Mouse (Mus musculus): ENCODE measurements around the gene Procr. TPM values are rescaled to one million over a fixed set of nuclear protein-coding genes. Genes with fewer than 3 reads are reported as not detected.

Procr gene
- polyA plus RNA-seq, 1 experiment from 2014 or later: 3.0 TPM

GRCm38 (mm10) chr2:155774927-155775684, 24.2 kb downstream of the Procr start, which contains the start of gene Mmp24:
Mmp24 (plus strand) TSS chr2:155775342.
- H3K9ac ChIP-seq: peak within 1 kb of the TSS; percentile 96
- DNase-seq (ENCODE audit: low spot score): no peak
- H3K4me2 ChIP-seq (replicated peaks): peak within 1 kb of the TSS; percentile 79
- H3K36me3 ChIP-seq (replicated peaks; ENCODE audit: control insufficient read depth, insufficient read depth): no peaks in the 10 kb centered on the region
- peak within 1 kb of the TSS; percentile 79 for H3K4me3 ChIP-seq (replicated peaks; ENCODE audit: low read length)
- H3K9me3 ChIP-seq (ENCODE audit: control insufficient read depth, low read length): no peaks in the 10 kb centered on the region
- peaks cover 26% of the 10 kb centered on the region for H3K4me1 ChIP-seq (replicated peaks; ENCODE audit: control insufficient read depth, insufficient read depth, low read length)
- no peaks in the 10 kb centered on the region for H3K27me3 ChIP-seq (ENCODE audit: control insufficient read depth, insufficient read depth, low read length)
- H3K27ac ChIP-seq: peak within 1 kb of the TSS; percentile 93
- 0 out of 2 replicates have a peak, but pooled peaks have one; percentile 3 for ATAC-seq (ENCODE audit: low FRiP score)
- 3% methylated on average over 38 of the region's 100 CpGs for WGBS

- H3K4me3 ChIP-seq (replicated peaks; ENCODE audit: low read length): peak overlapping the region; percentile 79
- H3K9ac ChIP-seq: peak overlapping the region; percentile 96
- peaks cover 26% of the 10 kb centered on the region for H3K4me1 ChIP-seq (replicated peaks; ENCODE audit: control insufficient read depth, insufficient read depth, low read length)
- peak; percentile 53 for DNase-seq (ENCODE audit: low spot score)
- H3K4me2 ChIP-seq (replicated peaks): peak overlapping the region; percentile 79
- peak overlapping the region; percentile 93 for H3K27ac ChIP-seq
- H3K27me3 ChIP-seq (ENCODE audit: control insufficient read depth, insufficient read depth, low read length): no peaks in the 10 kb centered on the region
- no peaks in the 10 kb centered on the region for H3K36me3 ChIP-seq (replicated peaks; ENCODE audit: control insufficient read depth, insufficient read depth)
- H3K9me3 ChIP-seq (ENCODE audit: control insufficient read depth, low read length): no peaks in the 10 kb centered on the region
- peak; percentile 76 for ATAC-seq (ENCODE audit: low FRiP score)
- under 1% methylated on average over 43 of the region's 44 CpGs for WGBS
Observed at GRCm38 (mm10) chr2:155775685-155776263, 24.9 kb downstream of the Procr start.

GRCm38 (mm10) chr2:155776824-155777687, 26.1 kb downstream of the Procr start:
- peak overlapping the region; percentile 79 for H3K4me2 ChIP-seq (replicated peaks)
- H3K27ac ChIP-seq: no peak overlapping the region
- no peak for DNase-seq (ENCODE audit: low spot score)
- 70% methylated on average over 10 of the region's 10 CpGs for WGBS
- ATAC-seq (ENCODE audit: low FRiP score): no peak
- peaks cover 26% of the 10 kb centered on the region for H3K4me1 ChIP-seq (replicated peaks; ENCODE audit: control insufficient read depth, insufficient read depth, low read length)
- H3K9ac ChIP-seq: peak overlapping the region; percentile 96; the same call in 1 of the 2 replicates
- H3K9me3 ChIP-seq (ENCODE audit: control insufficient read depth, low read length): no peaks in the 10 kb centered on the region
- H3K27me3 ChIP-seq (ENCODE audit: control insufficient read depth, insufficient read depth, low read length): no peaks in the 10 kb centered on the region
- no peaks in the 10 kb centered on the region for H3K36me3 ChIP-seq (replicated peaks; ENCODE audit: control insufficient read depth, insufficient read depth)
- no peak overlapping the region for H3K4me3 ChIP-seq (replicated peaks; ENCODE audit: low read length)

- DNase-seq (ENCODE audit: low spot score) (no peak), ATAC-seq (ENCODE audit: low FRiP score) (no peak)
- 42% methylated on average over 4 of the region's 4 CpGs for WGBS
- no peak overlapping the region for H3K4me3 ChIP-seq (replicated peaks; ENCODE audit: low read length)
- no peak overlapping the region for H3K9ac ChIP-seq
- peak overlapping the region; percentile 79 for H3K4me2 ChIP-seq (replicated peaks)
- H3K9me3 ChIP-seq (ENCODE audit: control insufficient read depth, low read length): no peaks in the 10 kb centered on the region
- H3K27me3 ChIP-seq (ENCODE audit: control insufficient read depth, insufficient read depth, low read length): no peaks in the 10 kb centered on the region
- H3K4me1 ChIP-seq (replicated peaks; ENCODE audit: control insufficient read depth, insufficient read depth, low read length): peaks cover 26% of the 10 kb centered on the region
- H3K27ac ChIP-seq: no peak overlapping the region
- H3K36me3 ChIP-seq (replicated peaks; ENCODE audit: control insufficient read depth, insufficient read depth): no peaks in the 10 kb centered on the region
Observed at GRCm38 (mm10) chr2:155777688-155777985, 26.7 kb downstream of the Procr start.

GRCm38 (mm10) chr2:155778004-155778403, 27.1 kb downstream of the Procr start:
- peaks cover 26% of the 10 kb centered on the region for H3K4me1 ChIP-seq (replicated peaks; ENCODE audit: control insufficient read depth, insufficient read depth, low read length)
- ATAC-seq (ENCODE audit: low FRiP score) (no peak), DNase-seq (ENCODE audit: low spot score) (no peak)
- no peak overlapping the region for H3K4me3 ChIP-seq (replicated peaks; ENCODE audit: low read length)
- H3K36me3 ChIP-seq (replicated peaks; ENCODE audit: control insufficient read depth, insufficient read depth): no peaks in the 10 kb centered on the region
- no peaks in the 10 kb centered on the region for H3K9me3 ChIP-seq (ENCODE audit: control insufficient read depth, low read length)
- no peaks in the 10 kb centered on the region for H3K27me3 ChIP-seq (ENCODE audit: control insufficient read depth, insufficient read depth, low read length)
- H3K27ac ChIP-seq: no peak overlapping the region
- peak overlapping the region; percentile 79; the same call in 1 of the 2 replicates for H3K4me2 ChIP-seq (replicated peaks)
- WGBS: 42% methylated on average over 6 of the region's 6 CpGs
- H3K9ac ChIP-seq: no peak overlapping the region

GRCm38 (mm10) chr2:155779066-155779465, 28.1 kb downstream of the Procr start:
- Histone ChIP-seq H3K9me3 (ENCODE audit: control insufficient read depth, low read length) (no peaks in the 10 kb centered on the region), H3K27me3 (ENCODE audit: control insufficient read depth, insufficient read depth, low read length) (no peaks in the 10 kb centered on the region), H3K36me3 (replicated peaks; ENCODE audit: control insufficient read depth, insufficient read depth) (no peaks in the 10 kb centered on the region), H3K27ac (no peak overlapping the region), H3K4me2 (replicated peaks) (no peak overlapping the region), H3K9ac (no peak overlapping the region), H3K4me3 (replicated peaks; ENCODE audit: low read length) (no peak overlapping the region), H3K4me1 (replicated peaks; ENCODE audit: control insufficient read depth, insufficient read depth, low read length) (peaks cover 26% of the 10 kb centered on the region)
- 44% methylated on average over 6 of the region's 7 CpGs for WGBS
- ATAC-seq (ENCODE audit: low FRiP score): no peak
- no peak for DNase-seq (ENCODE audit: low spot score)

- no peaks in the 10 kb centered on the region for H3K36me3 ChIP-seq (replicated peaks; ENCODE audit: control insufficient read depth, insufficient read depth)
- no peaks in the 10 kb centered on the region for H3K27me3 ChIP-seq (ENCODE audit: control insufficient read depth, insufficient read depth, low read length)
- ATAC-seq (ENCODE audit: low FRiP score) (no peak), DNase-seq (ENCODE audit: low spot score) (no peak)
- no peak overlapping the region for H3K4me2 ChIP-seq (replicated peaks)
- 86% methylated on average over 3 of the region's 3 CpGs for WGBS
- H3K9ac ChIP-seq: no peak overlapping the region
- H3K9me3 ChIP-seq (ENCODE audit: control insufficient read depth, low read length): no peaks in the 10 kb centered on the region
- H3K4me3 ChIP-seq (replicated peaks; ENCODE audit: low read length): no peak overlapping the region
- H3K27ac ChIP-seq: no peak overlapping the region
- peaks cover 26% of the 10 kb centered on the region for H3K4me1 ChIP-seq (replicated peaks; ENCODE audit: control insufficient read depth, insufficient read depth, low read length)
Observed at GRCm38 (mm10) chr2:155779506-155779905, 28.6 kb downstream of the Procr start.

GRCm38 (mm10) chr2:155784534-155784933, 33.6 kb downstream of the Procr start:
- Histone ChIP-seq H3K4me3 (replicated peaks; ENCODE audit: low read length) (no peak overlapping the region), H3K27ac (no peak overlapping the region), H3K36me3 (replicated peaks; ENCODE audit: control insufficient read depth, insufficient read depth) (no peaks in the 10 kb centered on the region), H3K27me3 (ENCODE audit: control insufficient read depth, insufficient read depth, low read length) (no peaks in the 10 kb centered on the region), H3K4me2 (replicated peaks) (no peak overlapping the region), H3K9ac (no peak overlapping the region), H3K9me3 (ENCODE audit: control insufficient read depth, low read length) (no peaks in the 10 kb centered on the region), H3K4me1 (replicated peaks; ENCODE audit: control insufficient read depth, insufficient read depth, low read length) (no peaks in the 10 kb centered on the region)
- no peak for DNase-seq (ENCODE audit: low spot score)
- 85% methylated on average over 6 of the region's 6 CpGs for WGBS
- no peak for ATAC-seq (ENCODE audit: low FRiP score)

GRCm38 (mm10) chr2:155786905-155787304, 36.0 kb downstream of the Procr start:
- H3K9me3 ChIP-seq (ENCODE audit: control insufficient read depth, low read length): no peaks in the 10 kb centered on the region
- no peaks in the 10 kb centered on the region for H3K4me1 ChIP-seq (replicated peaks; ENCODE audit: control insufficient read depth, insufficient read depth, low read length)
- 81% methylated on average over 5 of the region's 5 CpGs for WGBS
- ATAC-seq (ENCODE audit: low FRiP score): no peak
- no peak overlapping the region for H3K4me2 ChIP-seq (replicated peaks)
- no peak overlapping the region for H3K27ac ChIP-seq
- H3K9ac ChIP-seq: no peak overlapping the region
- H3K36me3 ChIP-seq (replicated peaks; ENCODE audit: control insufficient read depth, insufficient read depth): no peaks in the 10 kb centered on the region
- no peak for DNase-seq (ENCODE audit: low spot score)
- no peak overlapping the region for H3K4me3 ChIP-seq (replicated peaks; ENCODE audit: low read length)
- no peaks in the 10 kb centered on the region for H3K27me3 ChIP-seq (ENCODE audit: control insufficient read depth, insufficient read depth, low read length)
